Mouse (Mus musculus) lung, postnatal 36 days (tissue): Measurements from ENCODE around the gene Scn3b.

Source experiments
- DNase-seq: peaks from one replicate; pipeline ENCODE4 v3.0.0; 2022; ENCODE audit warnings: mixed read lengths

Scn3b gene

GRCm38 (mm10) chr9:40318771-40319170 lies 49.8 kb downstream of the Scn3b start:
- no peak for DNase-seq

GRCm38 (mm10) chr9:40320405-40320804 lies 51.4 kb downstream of the Scn3b start:
- no peak for DNase-seq

- peak; percentile 50 for DNase-seq
These were observed 52.1 kb downstream of the Scn3b start for GRCm38 (mm10) chr9:40320879-40321667.

- DNase-seq, result peak; percentile 90
These were observed 52.6 kb downstream of the Scn3b start for GRCm38 (mm10) chr9:40321668-40322003.

- no peak for DNase-seq
These were observed 53.4 kb downstream of the Scn3b start for GRCm38 (mm10) chr9:40322372-40322771.

- peak; percentile 33 for DNase-seq
These were observed 54.2 kb downstream of the Scn3b start for GRCm38 (mm10) chr9:40323171-40323570.

- no peak for DNase-seq
These were observed 54.8 kb downstream of the Scn3b start for GRCm38 (mm10) chr9:40323773-40324172.

GRCm38 (mm10) chr9:40324232-40324792 lies 55.3 kb downstream of the Scn3b start:
- no peak for DNase-seq

- DNase-seq, result no peak
These were observed 55.8 kb downstream of the Scn3b start for GRCm38 (mm10) chr9:40324826-40325225.

- DNase-seq, result no peak
These were observed 57.4 kb downstream of the Scn3b start for GRCm38 (mm10) chr9:40326260-40326915.

GRCm38 (mm10) chr9:40330609-40331382 lies 61.8 kb downstream of the Scn3b start:
- DNase-seq, result peak; percentile 94

GRCm38 (mm10) chr9:40331411-40332286 lies 62.6 kb downstream of the Scn3b start:
- DNase-seq, result no peak

GRCm38 (mm10) chr9:40332326-40332725 lies 63.3 kb downstream of the Scn3b start:
- no peak for DNase-seq

GRCm38 (mm10) chr9:40332731-40333648 lies 64.0 kb downstream of the Scn3b start:
- no peak for DNase-seq

- peak; percentile 70 for DNase-seq
These were observed 64.8 kb downstream of the Scn3b start for GRCm38 (mm10) chr9:40333649-40334396.

GRCm38 (mm10) chr9:40334617-40335016 lies 65.6 kb downstream of the Scn3b start:
- DNase-seq, result no peak

GRCm38 (mm10) chr9:40336701-40337100 lies 67.7 kb downstream of the Scn3b start:
- peak; percentile 32 for DNase-seq

- no peak for DNase-seq
These were observed 68.3 kb downstream of the Scn3b start for GRCm38 (mm10) chr9:40337131-40337820.

GRCm38 (mm10) chr9:40339578-40339977 lies 70.6 kb downstream of the Scn3b start:
- no peak for DNase-seq
